ENCODE assay signal across 13 mouse cellular contexts in genomic region chr4:150457353-150457752, GRCm38 (mm10).
A peak's percentile ranks its signal among the peaks of the same experiment; 100 is the strongest.
DNase-seq lines count a peak whose midpoint lies in the region; ATAC-seq and TF ChIP-seq lines count a peak whose summit lies in the region.
"Had no signal": no experiment of that assay in that cellular context is flagged by ENCODE, and none has a peak within 500 bp of the region (broad histone marks: within the 10 kb centered on the region; RNA-seq: fewer than 3 reads in every experiment).

No protein-coding gene starts in this region.

- peaks cover 36% of the 10 kb centered on the region for H3K4me1 ChIP-seq in kidney, embryonic 14.5 days (ENCODE audit: control insufficient read depth, insufficient read depth, low read length)
- H3K4me1 ChIP-seq in hindbrain, embryonic 13.5 days (replicated peaks), result peaks cover 67% of the 10 kb centered on the region
- H3K4me1 ChIP-seq in liver, embryonic 15.5 days (replicated peaks), result peaks cover 77% of the 10 kb centered on the region

- H3K4me3 ChIP-seq in gastrocnemius, adult 2 months, result no peak overlapping the region
- H3K4me3 ChIP-seq in kidney, embryonic 14.5 days (ENCODE audit: low read length), result no peak overlapping the region
- H3K4me3 ChIP-seq in hindbrain, embryonic 13.5 days, result no peak overlapping the region
- no peak overlapping the region for H3K4me3 ChIP-seq in liver, embryonic 15.5 days (replicated peaks)
- H3K4me3 ChIP-seq: limb, embryonic 12.5 days had no signal

- intact Hi-C loops in gastrocnemius, adult 2 months (cut with DNase I), result no loop called here

- no peaks in the 10 kb centered on the region for H3K27me3 ChIP-seq in kidney, embryonic 14.5 days (ENCODE audit: control insufficient read depth, insufficient read depth, low read length)
- H3K27me3 ChIP-seq in hindbrain, embryonic 13.5 days, result no peaks in the 10 kb centered on the region
- H3K27me3 ChIP-seq in liver, embryonic 15.5 days, result no peaks in the 10 kb centered on the region
- H3K27me3 ChIP-seq: limb, embryonic 12.5 days had no signal

- no peak; the same call in 1 of the 2 replicates for ATAC-seq in kidney, embryonic 14.5 days (ENCODE audit: low FRiP score, low TSS enrichment)
- no peak for ATAC-seq in hindbrain, embryonic 13.5 days (ENCODE audit: low FRiP score)
- no peak for ATAC-seq in liver, embryonic 15.5 days (ENCODE audit: insufficient read depth)

- peak; percentile 35 for DNase-seq in gastrocnemius, adult 2 months
- DNase-seq in gastrocnemius, postnatal 25 days, result no peak
- DNase-seq in kidney, adult 11 months, result no peak
- DNase-seq in spleen, postnatal 4 days (ENCODE audit: low spot score in 2 of 2), result no peak
- DNase-seq in lung, postnatal 36 days, result no peak
- DNase-seq: kidney, adult 18-20 months; lung, postnatal 10 days had no signal

- WGBS in kidney, embryonic 14.5 days, result 58% methylated on average over 4 of the region's 4 CpGs
- 58% methylated on average over 4 of the region's 4 CpGs for WGBS in hindbrain, embryonic 13.5 days
- 68% methylated on average over 4 of the region's 4 CpGs for WGBS in liver, embryonic 15.5 days (ENCODE audit: insufficient replicate concordance)

- TF ChIP-seq CTCF in gastrocnemius, adult 2 months (IDR thresholded peaks at IDR 0.05), result no peak

- H3K9ac ChIP-seq in kidney, embryonic 14.5 days (ENCODE audit: low read depth, low read length), result no peak overlapping the region
- H3K9ac ChIP-seq in hindbrain, embryonic 13.5 days, result no peak overlapping the region
- H3K9ac ChIP-seq in liver, embryonic 15.5 days, result no peak overlapping the region
- H3K9ac ChIP-seq: limb, embryonic 12.5 days had no signal

- no peak overlapping the region for H3K4me2 ChIP-seq in kidney, embryonic 14.5 days (replicated peaks; ENCODE audit: low read depth, low read length)
- no peak overlapping the region for H3K4me2 ChIP-seq in hindbrain, embryonic 13.5 days
- H3K4me2 ChIP-seq in liver, embryonic 15.5 days, result no peak overlapping the region
- H3K4me2 ChIP-seq: limb, embryonic 12.5 days had no signal

- H3K36me3 ChIP-seq in kidney, embryonic 14.5 days (ENCODE audit: control insufficient read depth, insufficient read depth, low read length), result no peaks in the 10 kb centered on the region
- H3K36me3 ChIP-seq in hindbrain, embryonic 13.5 days, result no peaks in the 10 kb centered on the region
- H3K36me3 ChIP-seq in liver, embryonic 15.5 days (replicated peaks), result no peaks in the 10 kb centered on the region
- H3K36me3 ChIP-seq: limb, embryonic 12.5 days had no signal

- H3K9me3 ChIP-seq in kidney, embryonic 14.5 days (ENCODE audit: control insufficient read depth, low read length), result no peaks in the 10 kb centered on the region
- no peaks in the 10 kb centered on the region for H3K9me3 ChIP-seq in hindbrain, embryonic 13.5 days
- no peaks in the 10 kb centered on the region for H3K9me3 ChIP-seq in liver, embryonic 15.5 days (replicated peaks)
- H3K9me3 ChIP-seq: G1E; limb, embryonic 12.5 days had no signal

- H3K27ac ChIP-seq in gastrocnemius, adult 2 months, result peak overlapping the region; percentile 54
- 0 out of 2 replicates have a peak overlapping the region, but pooled peaks have one; percentile 47 for H3K27ac ChIP-seq in kidney, embryonic 14.5 days (ENCODE audit: low read depth, low read length)
- H3K27ac ChIP-seq in hindbrain, embryonic 13.5 days, result peak overlapping the region; percentile 80
- H3K27ac ChIP-seq in liver, embryonic 15.5 days (replicated peaks), result peak overlapping the region; percentile 16; the same call in 1 of the 2 replicates
- H3K27ac ChIP-seq: limb, embryonic 12.5 days; stomach, postnatal 0 days had no signal

Comparison
In these comparisons a context has a peak if more than half of its experiments do, and no peak if none do; other contexts are left out.
1. H3K27ac ChIP-seq: peak in every context shown above with its lines; median percentile 80 in hindbrain, embryonic 13.5 days; 54 in gastrocnemius, adult 2 months; 47 in kidney, embryonic 14.5 days; 16 in liver, embryonic 15.5 days.